Mouse (Mus musculus): ENCODE data around the gene Clec2d.
A peak's percentile ranks its signal among the peaks of the same experiment; 100 is the strongest.
"Not testable (repeated sequence)": the region's sequence is repeated elsewhere in the genome, so short reads cannot be mapped to it uniquely, and the experiment has no call there.

Gene Clec2d

DNA sequence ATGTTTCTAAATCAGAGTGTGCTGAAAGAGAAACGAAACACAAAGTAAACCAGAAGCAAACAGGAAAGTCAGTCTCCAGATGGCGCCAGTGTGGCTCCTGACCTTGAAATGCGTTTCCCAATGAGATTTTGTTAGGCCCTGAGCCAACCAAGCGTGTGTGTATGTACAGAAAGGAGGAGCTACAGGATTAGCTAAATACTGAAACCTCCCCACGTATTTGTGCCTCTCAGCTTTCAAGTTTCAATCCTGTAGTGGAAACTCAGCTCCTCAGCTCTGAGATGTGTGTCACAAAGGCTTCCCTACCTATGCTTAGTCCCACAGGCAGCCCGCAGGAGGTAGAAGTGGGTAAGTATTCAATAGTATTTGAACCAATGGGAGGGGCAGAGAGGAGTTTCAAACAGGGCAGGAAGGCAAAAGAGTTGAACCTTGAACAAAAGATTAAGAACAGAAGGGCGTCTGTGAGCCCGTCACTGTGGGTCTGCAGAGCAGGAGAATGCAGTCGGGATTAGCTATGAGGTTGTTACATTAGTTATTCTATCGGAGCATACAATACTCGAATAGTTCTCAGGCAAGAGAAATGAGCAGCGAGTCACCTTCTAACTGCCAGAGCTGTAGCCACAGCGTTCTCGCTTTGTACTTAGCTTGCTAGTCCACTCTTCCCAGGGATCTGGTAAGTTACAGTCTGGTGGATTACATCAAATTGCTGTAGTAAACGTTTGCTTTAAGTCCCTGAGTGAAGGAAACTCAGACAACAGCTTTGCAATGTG, at the start of gene Clec2d:
Gene Clec2d (plus strand): TSS at position 213 of the 767 bp plus-strand sequence.
- DNase-seq: peak; percentile 72 to 74

GRCm38 (mm10) chr6:129132604-129133341, 47.6 kb upstream of the Clec2d start:
- no peak for DNase-seq

DNA sequence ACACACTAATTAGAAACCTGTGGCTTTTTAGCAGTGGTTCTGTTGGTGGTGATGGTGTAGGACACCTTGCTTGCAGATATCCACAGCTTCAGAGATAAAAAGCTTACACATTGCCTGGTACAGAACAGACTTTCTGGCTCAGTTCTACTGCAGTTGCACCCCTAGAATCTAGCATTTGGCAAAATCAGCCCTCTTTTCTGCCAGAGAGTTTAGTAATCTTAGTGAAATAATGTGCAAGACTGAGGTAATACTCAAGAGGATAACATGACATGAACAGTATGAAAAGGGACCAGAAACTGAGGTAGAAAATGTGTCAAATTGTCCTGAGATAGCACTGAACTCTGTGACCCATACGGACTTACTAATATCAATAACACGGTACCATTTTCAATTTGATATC, 33.6 kb upstream of the Clec2d start:
- DNase-seq: no peak

GRCm38 (mm10) chr6:129160103-129160502, 20.3 kb upstream of the Clec2d start:
- no peak for DNase-seq

DNA sequence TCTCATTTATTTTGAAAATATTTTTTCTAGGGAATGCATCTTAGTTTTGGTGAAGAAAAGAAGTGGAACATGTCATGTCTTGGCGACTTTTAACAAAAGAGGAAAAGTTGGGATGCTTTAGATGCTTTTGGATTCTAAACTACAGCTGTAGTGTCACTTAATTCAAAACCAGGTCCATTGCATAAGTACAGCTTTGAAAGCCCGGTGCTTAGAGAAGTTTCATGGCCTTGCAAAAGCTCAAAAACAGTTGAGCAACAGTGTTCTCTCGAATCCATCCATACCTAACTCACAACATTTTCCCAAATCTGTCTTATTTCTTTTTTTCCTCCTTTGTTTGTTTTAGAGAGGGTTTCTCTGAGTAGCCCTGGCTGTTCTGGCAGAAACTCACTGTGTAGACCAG, 19.3 kb upstream of the Clec2d start:
- DNase-seq: no peak

- DNase-seq: no peak
These were observed 18.5 kb upstream of the Clec2d start for GRCm38 (mm10) chr6:129161951-129162350.

DNA sequence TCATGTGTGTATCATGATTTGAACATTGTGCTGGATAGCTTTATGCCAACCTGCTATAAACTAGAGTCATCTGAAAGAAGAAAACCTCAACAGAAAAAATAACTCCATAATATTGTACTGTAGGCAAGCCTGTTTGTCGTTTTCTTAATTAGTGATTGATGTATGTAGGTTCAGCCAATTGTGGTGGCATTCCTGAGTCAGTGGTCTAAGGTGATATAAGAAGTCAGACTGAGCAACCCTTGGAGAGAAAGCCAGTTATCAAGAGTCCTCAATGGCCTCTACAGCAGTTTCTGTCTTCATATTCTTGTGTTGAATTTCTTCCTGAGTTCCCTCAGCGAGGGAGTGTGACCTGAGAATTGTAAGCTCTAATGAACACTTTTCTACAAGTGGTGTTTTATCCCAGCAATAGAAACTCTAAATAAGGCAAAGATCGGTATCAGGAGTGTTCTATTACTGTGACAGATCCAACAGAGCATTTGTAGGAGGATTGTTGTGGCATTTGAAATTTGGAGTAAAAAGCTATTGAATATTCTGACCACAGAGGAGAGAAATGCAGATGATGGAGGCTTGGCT, 17.7 kb upstream of the Clec2d start:
- no peak for DNase-seq

GRCm38 (mm10) chr6:129163606-129164005, 16.8 kb upstream of the Clec2d start:
- DNase-seq: no peak

GRCm38 (mm10) chr6:129170925-129171324, 9.5 kb upstream of the Clec2d start:
- no peak for DNase-seq

- DNase-seq: no peak
These were observed 8.7 kb upstream of the Clec2d start for GRCm38 (mm10) chr6:129171675-129172074.

DNA sequence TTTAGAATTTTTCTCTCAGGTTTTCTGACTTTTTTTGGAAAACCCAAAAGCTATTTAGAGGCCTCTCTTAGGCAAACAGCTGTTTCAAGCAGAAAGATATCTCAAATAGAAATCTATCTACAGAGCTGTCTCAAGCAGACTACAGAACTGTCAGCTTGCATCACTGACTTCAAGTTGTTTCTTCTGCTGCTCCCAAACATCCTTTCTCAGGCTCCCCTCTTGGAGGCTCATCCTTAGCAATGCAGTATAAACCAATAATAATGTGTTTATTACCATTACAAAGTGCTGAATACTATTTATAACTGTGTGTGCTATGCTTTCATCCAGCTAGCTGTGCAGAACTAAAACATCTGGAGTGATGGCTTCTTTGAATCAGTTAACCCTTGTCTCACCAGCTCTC, 5.6 kb upstream of the Clec2d start:
- DNase-seq: no peak

GRCm38 (mm10) chr6:129175612-129176011, 4.8 kb upstream of the Clec2d start:
- DNase-seq: no peak

- no peak for DNase-seq
These were observed 3.8 kb upstream of the Clec2d start for GRCm38 (mm10) chr6:129176621-129177020.

DNA sequence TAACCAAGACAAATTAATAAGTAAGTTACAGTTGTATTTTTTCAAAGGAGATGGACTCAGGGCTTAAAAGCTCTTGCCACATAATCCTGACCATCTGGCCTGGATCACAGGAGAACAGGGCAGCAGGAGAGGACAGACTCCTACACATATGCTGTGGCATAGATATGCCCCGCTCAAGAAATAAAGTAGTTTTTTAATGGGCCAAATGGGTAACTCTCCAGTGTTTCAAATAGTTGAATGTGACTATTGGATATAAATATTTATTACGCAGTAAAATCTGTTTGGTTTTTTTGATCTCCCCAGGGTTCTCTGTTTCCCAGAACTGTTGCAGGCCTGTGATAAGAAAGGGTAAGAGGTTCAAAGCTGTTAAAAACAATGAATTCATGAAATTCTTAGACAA, 1.1 kb upstream of the Clec2d start:
- DNase-seq: no peak

- not testable (repeated sequence) for DNase-seq
These were observed 584 bp upstream of the Clec2d start for GRCm38 (mm10) chr6:129179831-129180230.

- DNase-seq: no peak
These were observed 834 bp downstream of the Clec2d start for GRCm38 (mm10) chr6:129181249-129181648.

DNA sequence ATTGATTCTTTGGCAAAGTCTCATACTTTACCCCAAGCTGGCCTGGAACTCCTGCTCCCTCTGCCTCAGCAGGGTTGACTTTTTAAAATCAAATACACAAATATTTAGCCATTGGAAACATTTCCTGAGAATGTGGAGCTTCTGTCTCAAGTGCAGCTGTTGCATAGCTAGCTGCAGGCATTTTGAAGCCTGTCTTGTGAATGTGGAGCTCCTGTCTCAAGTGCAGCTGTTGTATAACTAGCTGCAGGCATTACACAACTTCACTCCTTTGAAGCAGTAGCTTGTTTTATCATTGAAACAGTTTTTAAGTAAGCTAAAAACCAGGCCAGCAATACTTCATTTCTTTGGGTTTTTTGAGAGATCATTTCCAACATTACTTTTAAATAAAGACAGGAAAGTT, 1.3 kb downstream of the Clec2d start:
- no peak for DNase-seq

DNA sequence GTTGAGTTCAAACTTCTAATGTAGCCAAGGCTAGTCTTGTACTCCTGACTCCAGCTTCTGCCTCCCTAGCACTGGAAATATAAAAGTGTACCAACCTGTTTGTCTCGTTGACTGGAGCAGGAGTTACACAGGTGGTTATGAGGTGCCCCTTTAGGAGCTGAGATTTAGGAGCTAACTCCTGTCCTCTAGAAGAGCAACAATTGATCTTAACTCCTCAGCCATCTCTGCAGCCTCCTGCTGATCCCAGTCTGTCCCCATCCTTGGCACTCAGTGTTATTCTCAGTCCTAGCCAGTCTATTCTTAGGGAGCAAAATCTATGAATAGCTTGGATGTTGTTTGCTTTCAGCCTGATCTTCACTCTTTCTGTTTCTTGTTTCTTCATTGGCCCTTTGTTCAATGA, 2.1 kb downstream of the Clec2d start:
- DNase-seq: no peak

DNA sequence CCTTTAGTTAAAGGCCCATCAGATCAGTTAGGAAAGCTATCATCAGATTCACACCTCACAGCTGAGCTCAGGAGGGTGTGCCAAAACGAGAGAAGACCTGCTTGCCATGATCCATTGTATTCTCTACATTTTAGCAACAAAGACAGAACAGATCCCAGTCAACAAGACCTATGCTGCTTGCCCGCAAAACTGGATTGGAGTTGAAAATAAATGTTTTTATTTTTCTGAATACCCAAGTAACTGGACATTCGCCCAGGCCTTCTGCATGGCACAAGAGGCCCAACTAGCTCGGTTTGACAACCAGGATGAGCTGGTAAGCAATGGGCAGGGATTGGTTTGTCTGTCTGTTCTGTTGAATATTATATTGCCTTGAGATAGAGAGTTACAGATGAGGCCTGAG, 3.6 kb downstream of the Clec2d start:
- DNase-seq: not testable (repeated sequence)

DNA sequence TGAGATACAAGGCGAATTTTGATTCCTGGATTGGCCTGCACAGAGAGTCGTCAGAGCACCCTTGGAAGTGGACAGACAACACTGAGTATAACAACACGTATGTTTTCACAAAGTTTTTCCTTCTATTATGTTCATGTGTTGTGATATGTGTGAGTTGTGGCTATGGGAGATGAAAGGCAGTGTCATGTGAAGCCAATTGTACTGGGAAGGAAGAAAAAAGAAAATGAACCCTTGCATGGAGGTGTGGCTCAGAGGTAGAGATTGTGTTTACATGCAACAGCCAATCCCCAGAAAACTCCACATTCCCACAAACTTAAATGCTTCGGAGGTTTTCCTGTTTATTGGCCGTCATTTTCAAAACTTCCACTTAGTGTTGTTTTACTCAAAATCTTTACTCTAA, 4.4 kb downstream of the Clec2d start:
- no peak for DNase-seq

DNA sequence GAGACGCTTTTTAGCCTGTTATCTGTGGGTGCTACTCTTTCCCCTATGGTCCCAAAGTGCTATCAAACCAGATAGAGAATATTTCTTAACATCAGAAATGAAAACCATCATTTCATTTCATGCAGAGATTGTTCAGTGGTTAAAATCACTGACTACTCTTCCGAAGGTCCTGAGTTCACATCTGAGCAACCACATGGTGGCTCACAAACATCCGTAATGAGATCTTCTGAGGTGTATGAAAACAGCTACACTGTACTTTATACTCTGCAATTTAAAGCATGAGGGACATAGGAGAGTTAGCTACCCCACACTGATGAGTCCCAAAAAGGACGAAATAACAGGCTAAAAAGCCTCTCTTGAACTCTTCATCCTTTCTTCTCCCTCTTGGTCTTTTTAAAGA, 5.6 kb downstream of the Clec2d start:
- DNase-seq: no peak

DNA sequence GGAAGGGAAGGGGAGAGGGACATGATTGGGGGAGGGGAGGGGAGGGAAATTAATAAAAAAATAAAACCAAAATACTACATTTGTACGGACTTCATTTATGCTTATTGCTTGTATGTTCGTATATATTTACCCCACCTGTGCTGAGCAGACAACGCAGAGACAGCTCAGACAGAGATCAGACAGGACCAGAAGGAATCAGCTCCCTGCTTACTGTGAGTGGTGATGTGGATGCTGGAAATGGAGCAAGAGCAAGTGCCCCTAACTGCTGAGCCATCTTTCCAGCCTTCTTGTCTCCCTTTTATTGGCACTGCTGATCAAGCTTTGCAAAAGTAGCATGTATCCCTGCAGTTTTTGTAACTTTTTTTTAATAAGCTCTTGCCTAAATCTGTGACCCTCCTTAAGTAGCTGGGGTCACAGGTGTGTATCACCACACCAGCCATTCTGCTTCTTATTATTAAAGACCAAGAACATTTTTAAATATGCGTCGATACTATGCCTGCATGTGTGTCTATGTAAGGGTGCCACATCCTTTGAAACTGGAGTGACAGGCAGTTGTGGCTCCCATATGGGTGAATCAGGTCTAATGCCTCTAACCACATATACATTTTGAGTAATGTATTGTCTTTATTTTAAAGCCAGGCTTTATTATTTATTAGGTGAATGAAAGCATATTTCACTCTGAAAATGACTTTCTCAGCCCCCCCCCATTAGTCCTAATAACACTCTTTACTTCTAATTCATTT, 6.2 kb downstream of the Clec2d start:
- no peak for DNase-seq

- no peak for DNase-seq
These were observed 6.8 kb downstream of the Clec2d start for GRCm38 (mm10) chr6:129187200-129187651.

Measured in B cell, adult 2 months (primary cell).